Mouse (Mus musculus): Measurements from ENCODE around the gene Gse1. TPM values are rescaled to one million over a fixed set of nuclear protein-coding genes. Genes with fewer than 3 reads are reported as not detected.

Gse1 gene
- total RNA-seq, 1 experiment from 2014 or later = 16.6 TPM

GRCm38 (mm10) chr8:120368814-120369649, 140.8 kb downstream of the Gse1 start:
- peak; percentile 71 to 74 for ATAC-seq (replicated peaks in 1 of 2; ENCODE audit: insufficient read depth in 1 of 2, low FRiP score in 2 of 2, low TSS enrichment in 1 of 2, low read depth in 1 of 2, poor library complexity in 2 of 2, severe bottlenecking in 2 of 2)

GRCm38 (mm10) chr8:120369956-120370355, 141.7 kb downstream of the Gse1 start:
- peak; percentile 18 to 49 for ATAC-seq (replicated peaks in 1 of 2; ENCODE audit: insufficient read depth in 1 of 2, low FRiP score in 2 of 2, low TSS enrichment in 1 of 2, low read depth in 1 of 2, poor library complexity in 2 of 2, severe bottlenecking in 2 of 2)

- no peak for ATAC-seq (replicated peaks in 1 of 2; ENCODE audit: insufficient read depth in 1 of 2, low FRiP score in 2 of 2, low TSS enrichment in 1 of 2, low read depth in 1 of 2, poor library complexity in 2 of 2, severe bottlenecking in 2 of 2)
Measured at GRCm38 (mm10) chr8:120370461-120370860, 142.2 kb downstream of the Gse1 start.

- ATAC-seq (replicated peaks in 1 of 2; ENCODE audit: insufficient read depth in 1 of 2, low FRiP score in 2 of 2, low TSS enrichment in 1 of 2, low read depth in 1 of 2, poor library complexity in 2 of 2, severe bottlenecking in 2 of 2) = no peak
Measured at GRCm38 (mm10) chr8:120371146-120371545, 142.9 kb downstream of the Gse1 start.

DNA sequence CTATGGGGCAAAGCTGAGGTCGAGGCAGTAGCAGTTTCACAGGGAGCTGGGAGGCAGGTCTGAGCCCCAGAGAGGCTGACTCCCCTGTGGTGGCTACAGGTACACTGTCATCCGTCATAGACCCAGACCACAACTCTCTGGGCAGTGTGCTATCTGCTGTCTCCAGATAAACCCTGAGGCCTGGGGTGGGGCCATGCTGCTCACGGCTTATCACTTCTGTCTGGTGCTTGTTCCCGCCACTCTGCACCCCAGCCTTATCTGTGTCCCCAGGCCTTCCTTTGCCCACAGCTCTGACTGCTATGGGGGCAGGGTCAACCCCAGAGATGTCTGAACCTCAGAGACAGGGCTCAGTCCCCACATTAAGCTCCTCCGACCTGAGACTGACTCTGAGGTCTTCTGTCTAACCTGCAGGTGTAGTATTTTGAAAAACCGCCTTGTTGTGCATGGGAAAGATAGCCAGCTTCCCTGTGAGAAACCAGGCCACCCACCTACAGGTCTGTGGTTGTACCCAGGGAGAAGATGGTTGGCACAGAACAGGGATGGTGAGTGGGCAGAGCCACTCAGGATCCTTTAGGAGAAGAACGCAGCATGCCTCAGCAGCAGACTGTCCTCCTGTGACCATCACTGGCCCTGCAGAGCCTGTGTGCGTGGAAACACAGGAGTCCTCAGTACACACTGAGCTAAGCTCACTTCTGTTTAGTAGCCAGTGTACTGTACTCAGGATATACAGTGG, 143.6 kb downstream of the Gse1 start:
- peak; percentile 47 to 48 for ATAC-seq (replicated peaks in 1 of 2; ENCODE audit: insufficient read depth in 1 of 2, low FRiP score in 2 of 2, low TSS enrichment in 1 of 2, low read depth in 1 of 2, poor library complexity in 2 of 2, severe bottlenecking in 2 of 2)

DNA sequence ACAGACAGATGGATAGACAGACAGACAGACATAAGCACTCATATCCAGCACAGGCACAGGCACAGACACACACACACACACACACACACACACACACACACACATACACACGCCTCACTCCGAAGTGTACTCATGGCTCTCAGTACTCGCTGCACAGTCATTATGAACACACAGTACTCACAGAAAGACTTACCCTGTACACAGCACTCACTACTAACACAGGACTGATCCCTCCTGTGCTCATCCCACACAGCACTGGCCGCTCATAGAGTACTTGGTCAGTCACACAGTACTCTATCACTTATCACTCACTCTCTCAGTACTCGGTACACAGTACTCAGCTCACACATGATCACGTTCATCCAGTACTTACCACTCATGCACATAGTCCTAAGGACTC, 144.4 kb downstream of the Gse1 start:
- no peak for ATAC-seq (replicated peaks in 1 of 2; ENCODE audit: insufficient read depth in 1 of 2, low FRiP score in 2 of 2, low TSS enrichment in 1 of 2, low read depth in 1 of 2, poor library complexity in 2 of 2, severe bottlenecking in 2 of 2)

- no peak for ATAC-seq (replicated peaks in 1 of 2; ENCODE audit: insufficient read depth in 1 of 2, low FRiP score in 2 of 2, low TSS enrichment in 1 of 2, low read depth in 1 of 2, poor library complexity in 2 of 2, severe bottlenecking in 2 of 2)
Measured at GRCm38 (mm10) chr8:120373621-120374020, 145.4 kb downstream of the Gse1 start.

DNA sequence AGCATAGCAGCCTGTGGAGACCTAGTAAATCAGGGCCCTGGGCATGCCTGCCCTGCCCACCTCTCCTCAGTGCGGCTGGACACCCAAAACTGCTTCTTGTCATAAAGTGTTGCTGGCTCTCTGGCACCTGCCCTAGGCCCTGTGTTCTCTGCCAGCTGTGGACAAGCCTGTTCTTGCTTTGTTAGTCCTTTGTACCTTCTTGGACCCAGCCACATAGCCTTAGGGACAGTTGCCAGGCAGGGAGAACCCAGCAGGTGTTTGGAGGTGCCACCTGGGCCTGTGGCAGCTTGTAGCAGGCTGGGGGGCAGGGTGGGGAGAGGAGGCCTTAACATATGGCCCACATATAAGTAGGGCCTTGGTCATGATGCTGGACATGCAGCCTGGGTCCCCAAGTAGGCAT, 145.8 kb downstream of the Gse1 start:
- ATAC-seq (replicated peaks in 1 of 2; ENCODE audit: insufficient read depth in 1 of 2, low FRiP score in 2 of 2, low TSS enrichment in 1 of 2, low read depth in 1 of 2, poor library complexity in 2 of 2, severe bottlenecking in 2 of 2) = no peak

DNA sequence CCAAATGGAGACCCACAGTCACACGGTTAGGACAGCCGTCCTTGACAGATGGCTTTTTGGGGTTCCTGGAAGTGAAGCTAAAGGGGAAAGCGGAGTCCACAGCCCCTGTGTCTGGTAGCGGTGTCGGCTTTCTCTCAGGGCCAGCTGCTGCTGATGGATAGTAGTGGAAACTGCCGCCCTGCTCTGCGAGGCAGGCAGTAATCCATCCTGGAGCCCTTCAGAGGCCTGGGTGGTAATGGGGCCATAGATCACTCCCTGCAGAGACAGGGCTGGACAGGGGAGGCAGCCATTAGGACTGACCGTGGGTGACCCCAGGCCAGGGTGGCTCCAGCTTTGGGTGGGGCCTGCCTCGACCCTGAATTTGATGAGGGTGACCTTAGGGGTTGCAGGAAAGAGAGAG, 146.3 kb downstream of the Gse1 start:
- ATAC-seq (replicated peaks in 1 of 2; ENCODE audit: insufficient read depth in 1 of 2, low FRiP score in 2 of 2, low TSS enrichment in 1 of 2, low read depth in 1 of 2, poor library complexity in 2 of 2, severe bottlenecking in 2 of 2) = no peak

DNA sequence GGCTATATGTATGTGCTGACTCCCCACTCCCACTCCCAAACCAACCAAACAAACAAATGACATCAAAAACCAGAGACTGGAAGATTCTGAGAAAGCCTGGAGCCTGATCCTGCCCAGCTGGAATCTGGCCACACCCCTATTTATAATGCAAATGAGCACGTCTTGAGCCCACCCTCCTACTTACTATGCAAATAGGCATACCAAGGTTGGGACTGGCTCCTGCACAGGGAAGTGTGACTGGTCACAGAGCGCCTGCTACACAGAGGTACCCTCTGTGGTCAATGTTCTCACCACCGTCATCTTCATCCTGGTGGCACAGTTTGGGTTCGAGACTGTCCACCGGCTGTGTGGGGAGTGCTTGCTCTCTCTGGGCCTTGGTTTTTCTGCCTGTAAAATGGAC, 146.9 kb downstream of the Gse1 start:
- ATAC-seq (replicated peaks in 1 of 2; ENCODE audit: insufficient read depth in 1 of 2, low FRiP score in 2 of 2, low TSS enrichment in 1 of 2, low read depth in 1 of 2, poor library complexity in 2 of 2, severe bottlenecking in 2 of 2) = peak in 1 of 2 experiments; percentile 13; a peak in 1 of 4 replicates

DNA sequence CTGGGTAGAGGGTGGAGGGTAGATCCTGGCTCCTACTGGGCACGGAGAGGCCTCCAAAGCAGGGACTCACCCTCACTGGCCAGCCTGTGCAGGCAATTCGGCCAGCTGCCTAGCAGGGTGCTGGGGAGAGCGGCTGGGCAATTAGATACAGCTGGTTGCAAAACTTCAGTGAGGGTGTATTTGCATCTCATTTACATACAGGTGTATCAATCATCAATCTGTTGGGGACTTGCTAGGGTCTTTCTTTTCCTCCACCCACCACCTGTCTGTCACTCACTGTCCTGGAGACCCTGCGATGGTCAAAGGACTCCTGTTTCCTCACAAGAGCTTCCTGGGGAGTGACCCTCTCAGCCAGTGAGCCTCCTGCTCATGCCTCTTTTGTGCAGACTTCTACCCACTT, 148.0 kb downstream of the Gse1 start:
- ATAC-seq (replicated peaks in 1 of 2; ENCODE audit: insufficient read depth in 1 of 2, low FRiP score in 2 of 2, low TSS enrichment in 1 of 2, low read depth in 1 of 2, poor library complexity in 2 of 2, severe bottlenecking in 2 of 2) = no peak

DNA sequence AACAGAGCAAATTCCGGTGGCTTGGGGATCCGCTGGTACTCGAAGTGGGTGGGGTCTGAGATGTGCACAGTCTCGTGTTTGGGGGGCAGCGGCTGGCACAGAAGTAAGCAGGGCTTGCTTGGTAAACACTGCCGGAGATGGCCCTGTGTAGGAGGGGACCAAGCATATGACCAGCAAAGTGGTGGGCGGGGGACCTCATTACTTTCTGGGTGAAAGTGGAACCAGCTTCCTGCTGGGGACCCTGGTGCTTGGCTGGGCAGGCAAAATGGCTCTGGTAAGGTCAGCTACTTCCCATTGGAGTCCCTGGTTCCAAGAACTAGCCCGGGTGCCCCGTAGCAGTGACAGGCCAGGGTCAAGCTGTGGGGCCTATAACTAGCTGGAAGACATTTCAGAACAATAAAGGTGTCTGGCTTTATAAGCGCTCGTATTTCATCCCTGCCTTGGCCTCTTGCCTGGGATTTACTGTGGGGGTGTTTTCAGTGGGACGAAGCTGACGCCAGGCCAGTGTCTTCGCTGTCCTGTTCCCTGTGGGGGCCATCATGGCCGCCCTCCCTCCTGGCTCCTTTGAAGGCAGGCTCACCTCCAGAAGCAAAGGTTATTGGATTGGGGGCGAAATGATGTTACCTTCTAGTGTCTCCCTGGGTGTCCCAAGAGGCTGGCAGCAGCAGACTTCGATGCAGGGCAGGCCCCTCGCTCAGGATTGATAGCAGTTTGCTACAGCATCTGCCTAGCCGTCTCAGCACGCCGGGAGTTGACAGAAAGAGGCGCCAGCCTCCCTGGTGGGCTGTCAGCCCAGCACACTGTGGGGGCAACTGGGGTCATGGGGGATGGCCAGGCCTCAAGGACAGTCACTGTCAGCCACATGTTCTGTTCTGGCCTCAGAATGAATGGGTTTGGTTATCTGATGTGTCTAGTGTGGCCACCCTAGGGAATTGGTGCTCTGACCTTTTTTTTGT, 148.9 kb downstream of the Gse1 start:
- no peak for ATAC-seq (replicated peaks in 1 of 2; ENCODE audit: insufficient read depth in 1 of 2, low FRiP score in 2 of 2, low TSS enrichment in 1 of 2, low read depth in 1 of 2, poor library complexity in 2 of 2, severe bottlenecking in 2 of 2)

GRCm38 (mm10) chr8:120377803-120378189, 149.5 kb downstream of the Gse1 start:
- peak; percentile 34 to 39; a peak in 2 of 4 replicates for ATAC-seq (replicated peaks in 1 of 2; ENCODE audit: insufficient read depth in 1 of 2, low FRiP score in 2 of 2, low TSS enrichment in 1 of 2, low read depth in 1 of 2, poor library complexity in 2 of 2, severe bottlenecking in 2 of 2)

- no peak for ATAC-seq (replicated peaks in 1 of 2; ENCODE audit: insufficient read depth in 1 of 2, low FRiP score in 2 of 2, low TSS enrichment in 1 of 2, low read depth in 1 of 2, poor library complexity in 2 of 2, severe bottlenecking in 2 of 2)
Measured at GRCm38 (mm10) chr8:120378306-120378705, 150.1 kb downstream of the Gse1 start.

DNA sequence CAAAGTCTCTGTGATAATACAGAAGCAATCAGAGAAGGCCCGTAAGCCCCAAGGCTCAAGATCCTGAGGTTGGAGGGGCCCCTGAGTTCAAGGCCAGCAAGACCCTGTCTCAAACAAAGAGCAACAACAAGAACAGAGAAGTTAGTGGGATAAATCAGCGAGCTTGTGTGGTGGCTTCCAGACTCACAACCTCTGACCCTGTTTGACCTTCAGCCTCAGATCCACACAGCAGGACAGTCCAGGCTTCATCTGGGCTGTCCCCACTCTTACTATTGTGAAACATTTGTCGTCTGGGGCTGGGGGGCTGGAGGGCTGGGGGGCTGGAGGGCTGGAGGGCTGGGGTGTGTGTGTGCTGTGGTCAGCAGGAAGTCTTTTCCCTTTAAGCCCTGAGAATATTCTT, 150.8 kb downstream of the Gse1 start:
- ATAC-seq (replicated peaks in 1 of 2; ENCODE audit: insufficient read depth in 1 of 2, low FRiP score in 2 of 2, low TSS enrichment in 1 of 2, low read depth in 1 of 2, poor library complexity in 2 of 2, severe bottlenecking in 2 of 2) = no peak

- no peak for ATAC-seq (replicated peaks in 1 of 2; ENCODE audit: insufficient read depth in 1 of 2, low FRiP score in 2 of 2, low TSS enrichment in 1 of 2, low read depth in 1 of 2, poor library complexity in 2 of 2, severe bottlenecking in 2 of 2)
Measured at GRCm38 (mm10) chr8:120381865-120382264, 153.6 kb downstream of the Gse1 start.

DNA sequence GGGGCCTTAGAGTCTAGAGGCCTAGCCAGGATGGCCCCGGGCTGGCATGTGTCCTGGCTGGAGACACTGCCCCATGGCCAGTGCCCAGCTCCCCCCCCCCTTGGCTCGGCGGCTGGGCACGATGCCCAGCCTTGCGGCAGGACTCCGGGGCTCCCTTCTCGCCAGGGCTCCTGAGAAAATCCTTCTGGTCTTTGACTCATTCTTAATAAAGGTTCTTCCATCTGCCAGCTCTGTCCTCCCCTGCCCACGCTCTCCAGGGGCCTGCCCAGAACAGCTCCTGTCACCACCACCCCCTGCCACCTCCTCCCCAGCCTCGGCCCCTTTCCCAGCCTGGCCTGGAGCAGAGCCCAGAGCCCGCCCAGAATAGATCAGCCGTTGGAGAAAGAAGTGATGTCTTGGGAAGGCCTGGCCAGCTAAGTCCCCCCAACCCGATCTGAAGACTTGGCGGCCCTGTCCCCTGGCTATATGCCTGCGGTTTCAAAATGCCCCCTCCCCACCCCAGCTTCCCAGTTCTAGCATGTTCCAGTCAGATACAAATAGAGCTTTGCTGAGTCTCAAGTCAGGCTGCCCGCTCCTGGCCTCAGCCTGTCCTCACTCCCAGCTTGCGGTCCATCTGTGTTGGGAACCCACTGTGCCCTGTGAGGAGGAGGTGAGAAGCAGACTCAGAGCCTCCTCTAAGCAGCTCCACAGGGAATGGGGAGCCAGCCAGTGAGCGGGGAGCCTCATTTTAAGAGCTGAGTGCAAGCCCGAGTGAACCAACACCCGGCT, 154.4 kb downstream of the Gse1 start:
- peak; percentile 54 to 66; a peak in 3 of 4 replicates for ATAC-seq (replicated peaks in 1 of 2; ENCODE audit: insufficient read depth in 1 of 2, low FRiP score in 2 of 2, low TSS enrichment in 1 of 2, low read depth in 1 of 2, poor library complexity in 2 of 2, severe bottlenecking in 2 of 2)

All from hematopoietic stem cell, adult 5-6 weeks (primary cell).